Mouse (Mus musculus): ENCODE measurements at regions not wholly inside any gene's neighbourhood (a gene's known extent, or its start where the extent isn't known, plus 50 kb on each side); places are given as distances from the start of the nearest gene placed in this dataset.

- Histone ChIP-seq H3K4me2 (no peak overlapping the region), H3K36me3 (replicated peaks) (no peaks in the 10 kb centered on the region), H3K9ac (no peak overlapping the region), H3K4me1 (no peaks in the 10 kb centered on the region), H3K27me3 (replicated peaks) (no peaks in the 10 kb centered on the region), H3K27ac (no peak overlapping the region), H3K9me3 (no peaks in the 10 kb centered on the region), H3K4me3 (no peak overlapping the region)
- no peak for ATAC-seq (replicated peaks)
- WGBS = 64% methylated on average over 3 of the region's 3 CpGs
Measured at GRCm38 (mm10) chr17:72672010-72672409, 67.6 kb upstream of the Alk start.

GRCm38 (mm10) chr17:72666961-72667360 lies 62.5 kb upstream of the Alk start:
- 74% methylated on average over 2 of the region's 2 CpGs for WGBS

GRCm38 (mm10) chr17:72661678-72662077 lies 57.3 kb upstream of the Alk start:
- Histone ChIP-seq H3K9me3 (no peaks in the 10 kb centered on the region), H3K4me2 (no peak overlapping the region), H3K27ac (no peak overlapping the region), H3K36me3 (replicated peaks) (no peaks in the 10 kb centered on the region), H3K27me3 (replicated peaks) (no peaks in the 10 kb centered on the region), H3K9ac (no peak overlapping the region), H3K4me1 (peaks cover 7% of the 10 kb centered on the region; the same call in 1 of the 2 replicates), H3K4me3 (no peak overlapping the region)
- WGBS = 82% methylated on average over 2 of the region's 2 CpGs
- ATAC-seq (replicated peaks) = no peak

More at GRCm38 (mm10) chr17:72666961-72667360, 62.5 kb upstream of the Alk start:
- Histone ChIP-seq H3K9ac (no peak overlapping the region), H3K27ac (no peak overlapping the region), H3K36me3 (replicated peaks) (no peaks in the 10 kb centered on the region), H3K4me1 (no peaks in the 10 kb centered on the region), H3K27me3 (replicated peaks) (no peaks in the 10 kb centered on the region), H3K4me2 (no peak overlapping the region), H3K4me3 (no peak overlapping the region), H3K9me3 (no peaks in the 10 kb centered on the region)
- no peak for ATAC-seq (replicated peaks)

GRCm38 (mm10) chr17:72658744-72659143 lies 54.3 kb upstream of the Alk start:
- H3K4me3 ChIP-seq = no peak overlapping the region
- H3K9ac ChIP-seq = no peak overlapping the region
- H3K9me3 ChIP-seq = no peaks in the 10 kb centered on the region
- 75% methylated on average over 6 of the region's 6 CpGs for WGBS
- peaks cover 7% of the 10 kb centered on the region; the same call in 1 of the 2 replicates for H3K4me1 ChIP-seq
- ATAC-seq (replicated peaks) = no peak
- no peak overlapping the region for H3K27ac ChIP-seq
- H3K4me2 ChIP-seq = no peak overlapping the region
- no peaks in the 10 kb centered on the region for H3K36me3 ChIP-seq (replicated peaks)
- H3K27me3 ChIP-seq (replicated peaks) = no peaks in the 10 kb centered on the region

- peaks cover 7% of the 10 kb centered on the region; the same call in 1 of the 2 replicates for H3K4me1 ChIP-seq
- H3K36me3 ChIP-seq (replicated peaks) = no peaks in the 10 kb centered on the region
- no peak for ATAC-seq (replicated peaks)
- no peaks in the 10 kb centered on the region for H3K9me3 ChIP-seq
- WGBS = 44% methylated on average over 8 of the region's 8 CpGs
- no peak overlapping the region for H3K4me3 ChIP-seq
- H3K27ac ChIP-seq = no peak overlapping the region
- H3K27me3 ChIP-seq (replicated peaks) = no peaks in the 10 kb centered on the region
- H3K9ac ChIP-seq = no peak overlapping the region
- H3K4me2 ChIP-seq = no peak overlapping the region
Measured at GRCm38 (mm10) chr17:72657826-72658225, 53.4 kb upstream of the Alk start.
